Mouse (Mus musculus): ENCODE measurements around the gene Rpl10. TPM values are rescaled to one million over a fixed set of nuclear protein-coding genes. Genes with fewer than 3 reads are reported as not detected.

The Rpl10 gene
- polyA plus RNA-seq, 1 experiment from 2014 or later: 867 TPM

- ATAC-seq (ENCODE audit: insufficient number of reproducible peaks, low FRiP score, low TSS enrichment, low read depth): peak; percentile 27
- H3K4me1 ChIP-seq (ENCODE audit: control insufficient read depth, insufficient read depth, low read length): no peaks in the 10 kb centered on the region
- no peaks in the 10 kb centered on the region for H3K27me3 ChIP-seq (ENCODE audit: control insufficient read depth, insufficient read depth, low read length)
- 42% methylated on average over 3 of the region's 3 CpGs for WGBS
- peak overlapping the region; percentile 89 for H3K27ac ChIP-seq (replicated peaks; ENCODE audit: low read depth, low read length)
- H3K9ac ChIP-seq (ENCODE audit: low read length): peak overlapping the region; percentile 64
- no peaks in the 10 kb centered on the region; the same call in 1 of the 2 replicates for H3K36me3 ChIP-seq (ENCODE audit: control insufficient read depth, insufficient read depth, low read length)
- peak overlapping the region; percentile 45 for H3K4me2 ChIP-seq (ENCODE audit: low read depth, severe bottlenecking)
- H3K9me3 ChIP-seq (ENCODE audit: control insufficient read depth, low read length): no peaks in the 10 kb centered on the region
- peak overlapping the region; percentile 50 for H3K4me3 ChIP-seq (ENCODE audit: low read depth, low read length)
- DNase-seq (ENCODE audit: low spot score): no peak
Observed at GRCm38 (mm10) chrX:74269736-74270061, 913 bp upstream of the Rpl10 start.

GRCm38 (mm10) chrX:74270902-74271551, 415 bp downstream of the Rpl10 start:
- peak; percentile 50 for DNase-seq (ENCODE audit: low spot score)
- no peaks in the 10 kb centered on the region for H3K27me3 ChIP-seq (ENCODE audit: control insufficient read depth, insufficient read depth, low read length)
- H3K9ac ChIP-seq (ENCODE audit: low read length): peak overlapping the region; percentile 61
- H3K36me3 ChIP-seq (ENCODE audit: control insufficient read depth, insufficient read depth, low read length): no peaks in the 10 kb centered on the region; the same call in 1 of the 2 replicates
- WGBS: 14% methylated on average over 27 of the region's 27 CpGs
- H3K4me3 ChIP-seq (ENCODE audit: low read depth, low read length): peak overlapping the region; percentile 50
- ATAC-seq (ENCODE audit: insufficient number of reproducible peaks, low FRiP score, low TSS enrichment, low read depth): no peak
- 0 out of 2 replicates have a peak overlapping the region, but pooled peaks have one; percentile 5 for H3K27ac ChIP-seq (replicated peaks; ENCODE audit: low read depth, low read length)
- peak overlapping the region; percentile 44 for H3K4me2 ChIP-seq (ENCODE audit: low read depth, severe bottlenecking)
- H3K9me3 ChIP-seq (ENCODE audit: control insufficient read depth, low read length): no peaks in the 10 kb centered on the region
- H3K4me1 ChIP-seq (ENCODE audit: control insufficient read depth, insufficient read depth, low read length): no peaks in the 10 kb centered on the region

- peak; percentile 28 for DNase-seq (ENCODE audit: low spot score)
- 35% methylated on average over 10 of the region's 10 CpGs for WGBS
- H3K9me3 ChIP-seq (ENCODE audit: control insufficient read depth, low read length): no peaks in the 10 kb centered on the region
- no peaks in the 10 kb centered on the region; the same call in 1 of the 2 replicates for H3K36me3 ChIP-seq (ENCODE audit: control insufficient read depth, insufficient read depth, low read length)
- H3K4me1 ChIP-seq (ENCODE audit: control insufficient read depth, insufficient read depth, low read length): no peaks in the 10 kb centered on the region
- no peak overlapping the region for H3K27ac ChIP-seq (replicated peaks; ENCODE audit: low read depth, low read length)
- H3K27me3 ChIP-seq (ENCODE audit: control insufficient read depth, insufficient read depth, low read length): no peaks in the 10 kb centered on the region
- no peak for ATAC-seq (ENCODE audit: insufficient number of reproducible peaks, low FRiP score, low TSS enrichment, low read depth)
- H3K4me3 ChIP-seq (ENCODE audit: low read depth, low read length): no peak overlapping the region
- no peak overlapping the region for H3K9ac ChIP-seq (ENCODE audit: low read length)
- no peak overlapping the region for H3K4me2 ChIP-seq (ENCODE audit: low read depth, severe bottlenecking)
Observed at GRCm38 (mm10) chrX:74273422-74274322, 3.1 kb downstream of the Rpl10 start.

- DNase-seq (ENCODE audit: low spot score) (no peak), ATAC-seq (ENCODE audit: insufficient number of reproducible peaks, low FRiP score, low TSS enrichment, low read depth) (no peak)
- H3K36me3 ChIP-seq (ENCODE audit: control insufficient read depth, insufficient read depth, low read length): no peaks in the 10 kb centered on the region; the same call in 1 of the 2 replicates
- no peaks in the 10 kb centered on the region for H3K4me1 ChIP-seq (ENCODE audit: control insufficient read depth, insufficient read depth, low read length)
- WGBS: 67% methylated on average over 6 of the region's 8 CpGs
- no peak overlapping the region for H3K9ac ChIP-seq (ENCODE audit: low read length)
- H3K4me2 ChIP-seq (ENCODE audit: low read depth, severe bottlenecking): no peak overlapping the region
- no peak overlapping the region for H3K27ac ChIP-seq (replicated peaks; ENCODE audit: low read depth, low read length)
- H3K4me3 ChIP-seq (ENCODE audit: low read depth, low read length): no peak overlapping the region
- no peaks in the 10 kb centered on the region for H3K9me3 ChIP-seq (ENCODE audit: control insufficient read depth, low read length)
- H3K27me3 ChIP-seq (ENCODE audit: control insufficient read depth, insufficient read depth, low read length): no peaks in the 10 kb centered on the region
Observed at GRCm38 (mm10) chrX:74277916-74278315, 7.3 kb downstream of the Rpl10 start.

- no peaks in the 10 kb centered on the region for H3K36me3 ChIP-seq (ENCODE audit: control insufficient read depth, insufficient read depth, low read length)
- H3K27ac ChIP-seq (replicated peaks; ENCODE audit: low read depth, low read length): peak overlapping the region; percentile 52; the same call in 1 of the 2 replicates
- DNase-seq (ENCODE audit: low spot score) (no peak), ATAC-seq (ENCODE audit: insufficient number of reproducible peaks, low FRiP score, low TSS enrichment, low read depth) (no peak)
- H3K4me2 ChIP-seq (ENCODE audit: low read depth, severe bottlenecking): peak overlapping the region; percentile 63
- WGBS: 17% methylated on average over 14 of the region's 14 CpGs
- peak overlapping the region; percentile 60 for H3K4me3 ChIP-seq (ENCODE audit: low read depth, low read length)
- peak overlapping the region; percentile 40; the same call in 1 of the 2 replicates for H3K9ac ChIP-seq (ENCODE audit: low read length)
- H3K9me3 ChIP-seq (ENCODE audit: control insufficient read depth, low read length): no peaks in the 10 kb centered on the region
- H3K4me1 ChIP-seq (ENCODE audit: control insufficient read depth, insufficient read depth, low read length): no peaks in the 10 kb centered on the region
- no peaks in the 10 kb centered on the region for H3K27me3 ChIP-seq (ENCODE audit: control insufficient read depth, insufficient read depth, low read length)
Observed at GRCm38 (mm10) chrX:74281041-74281731, 10.6 kb downstream of the Rpl10 start.

- ATAC-seq (ENCODE audit: insufficient number of reproducible peaks, low FRiP score, low TSS enrichment, low read depth): peak; percentile 85
- peak within 1 kb of the TSS; percentile 52 for H3K27ac ChIP-seq (replicated peaks; ENCODE audit: low read depth, low read length)
Observed at GRCm38 (mm10) chrX:74281732-74282394, 11.3 kb downstream of the Rpl10 start, which contains the start of the genes Taz and Dnase1l1. Gene Taz (plus strand): TSS chrX:74281912. Gene Dnase1l1 (minus strand): TSS chrX:74282337.

GRCm38 (mm10) chrX:74282395-74283091, 11.9 kb downstream of the Rpl10 start:
- no peak overlapping the region for H3K27ac ChIP-seq (replicated peaks; ENCODE audit: low read depth, low read length)
- no peaks in the 10 kb centered on the region for H3K36me3 ChIP-seq (ENCODE audit: control insufficient read depth, insufficient read depth, low read length)
- peak overlapping the region; percentile 70 for H3K9ac ChIP-seq (ENCODE audit: low read length)
- WGBS: 18% methylated on average over 39 of the region's 39 CpGs
- H3K27me3 ChIP-seq (ENCODE audit: control insufficient read depth, insufficient read depth, low read length): no peaks in the 10 kb centered on the region
- DNase-seq (ENCODE audit: low spot score) (peak; percentile 81), ATAC-seq (ENCODE audit: insufficient number of reproducible peaks, low FRiP score, low TSS enrichment, low read depth) (peak; percentile 71)
- H3K4me2 ChIP-seq (ENCODE audit: low read depth, severe bottlenecking): peak overlapping the region; percentile 63
- peak overlapping the region; percentile 60 for H3K4me3 ChIP-seq (ENCODE audit: low read depth, low read length)
- no peaks in the 10 kb centered on the region for H3K4me1 ChIP-seq (ENCODE audit: control insufficient read depth, insufficient read depth, low read length)
- no peaks in the 10 kb centered on the region for H3K9me3 ChIP-seq (ENCODE audit: control insufficient read depth, low read length)

More at GRCm38 (mm10) chrX:74281732-74282394, 11.3 kb downstream of the Rpl10 start, which contains the start of the genes Taz and Dnase1l1:
- Histone ChIP-seq H3K9me3 (ENCODE audit: control insufficient read depth, low read length) (no peaks in the 10 kb centered on the region), H3K36me3 (ENCODE audit: control insufficient read depth, insufficient read depth, low read length) (no peaks in the 10 kb centered on the region), H3K27me3 (ENCODE audit: control insufficient read depth, insufficient read depth, low read length) (no peaks in the 10 kb centered on the region), H3K4me1 (ENCODE audit: control insufficient read depth, insufficient read depth, low read length) (no peaks in the 10 kb centered on the region), H3K4me3 (ENCODE audit: low read depth, low read length) (peak within 1 kb of the TSS; percentile 60), H3K4me2 (ENCODE audit: low read depth, severe bottlenecking) (peak within 1 kb of the TSS; percentile 63), H3K9ac (ENCODE audit: low read length) (peak within 1 kb of the TSS; percentile 70)
- WGBS: 11% methylated on average over 16 of the region's 16 CpGs
- peak; percentile 69 for DNase-seq (ENCODE audit: low spot score)

Data from limb, embryonic 11.5 days (tissue).